Mouse (Mus musculus): ENCODE measurements at regions not wholly inside any gene's neighbourhood (a gene's known extent, or its start where the extent isn't known, plus 50 kb on each side); places are given as distances from the start of the nearest gene placed in this dataset.

DNA sequence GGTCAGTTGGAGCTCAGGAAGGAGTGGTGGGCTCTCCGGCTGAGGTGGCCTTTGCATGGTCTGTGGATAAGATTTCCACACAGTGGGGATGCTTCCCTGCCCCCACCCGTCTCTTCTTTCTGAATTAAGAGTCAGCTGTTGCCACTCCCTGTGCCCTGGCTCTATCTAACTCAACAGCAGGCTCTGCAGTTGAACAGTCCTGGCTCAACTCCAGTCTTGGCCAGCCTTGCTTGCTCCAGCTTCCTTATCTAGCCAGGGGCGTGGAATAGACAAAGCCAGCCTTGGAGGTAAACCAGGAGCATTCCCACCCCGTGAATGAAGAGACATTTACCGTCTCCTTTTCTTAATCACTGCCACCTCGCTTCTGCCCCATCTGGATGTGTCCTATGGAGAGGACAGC is 89.7 kb downstream of the Mn1 start:
- DNase-seq (ENCODE audit: low read depth in 1 of 2, low spot score in 2 of 2): no peak

DNA sequence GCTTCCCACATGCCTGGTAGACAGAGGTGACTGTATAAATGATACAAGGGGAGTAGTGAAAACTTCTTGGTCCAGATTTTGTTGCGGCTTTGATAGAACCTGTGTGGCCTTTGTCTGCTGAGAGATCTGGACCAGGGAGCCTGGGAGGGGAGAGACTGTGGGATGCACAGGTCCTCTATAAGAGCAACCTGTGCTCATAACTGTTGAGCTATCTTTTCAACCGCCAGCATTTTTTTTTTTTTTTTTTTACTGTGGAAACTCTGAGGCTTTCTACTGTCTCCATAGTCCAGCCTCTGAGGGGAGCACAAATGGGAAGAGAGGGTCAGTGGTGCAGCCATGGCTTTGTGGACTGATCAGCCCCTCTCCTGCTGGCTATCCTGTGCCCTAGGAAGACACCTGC is 90.2 kb downstream of the Mn1 start:
- DNase-seq (ENCODE audit: low read depth in 1 of 2, low spot score in 2 of 2): no peak

DNA sequence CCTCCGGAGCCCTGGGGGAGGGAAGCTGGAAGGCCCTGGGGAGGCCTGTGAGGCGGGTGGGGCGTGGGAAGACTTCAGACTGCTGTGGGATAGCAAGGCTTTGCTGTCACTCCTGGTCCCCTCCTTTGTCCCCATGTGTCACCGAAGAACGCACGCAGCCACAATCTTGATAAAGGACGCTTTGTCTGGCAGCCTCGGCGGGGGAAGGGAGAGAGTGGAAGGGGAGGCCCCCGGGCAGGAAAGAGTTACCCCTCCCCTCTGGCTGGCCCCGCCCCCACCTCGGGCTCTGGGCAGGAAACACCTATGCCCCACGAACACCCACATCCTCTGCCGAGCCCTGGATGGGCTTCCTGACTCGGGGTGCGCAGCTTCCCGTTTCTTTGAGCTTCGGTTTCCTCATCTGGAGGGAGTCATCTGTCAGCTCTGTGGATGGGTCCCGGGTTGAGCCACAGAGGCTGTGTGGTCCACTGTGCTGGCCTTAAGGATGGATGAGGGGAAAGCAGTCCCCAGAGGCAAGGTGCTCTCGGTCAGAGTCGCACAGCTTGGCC is 91.9 kb downstream of the Mn1 start:
- peak; percentile 27 to 38 for DNase-seq (ENCODE audit: low read depth in 1 of 2, low spot score in 2 of 2)

DNA sequence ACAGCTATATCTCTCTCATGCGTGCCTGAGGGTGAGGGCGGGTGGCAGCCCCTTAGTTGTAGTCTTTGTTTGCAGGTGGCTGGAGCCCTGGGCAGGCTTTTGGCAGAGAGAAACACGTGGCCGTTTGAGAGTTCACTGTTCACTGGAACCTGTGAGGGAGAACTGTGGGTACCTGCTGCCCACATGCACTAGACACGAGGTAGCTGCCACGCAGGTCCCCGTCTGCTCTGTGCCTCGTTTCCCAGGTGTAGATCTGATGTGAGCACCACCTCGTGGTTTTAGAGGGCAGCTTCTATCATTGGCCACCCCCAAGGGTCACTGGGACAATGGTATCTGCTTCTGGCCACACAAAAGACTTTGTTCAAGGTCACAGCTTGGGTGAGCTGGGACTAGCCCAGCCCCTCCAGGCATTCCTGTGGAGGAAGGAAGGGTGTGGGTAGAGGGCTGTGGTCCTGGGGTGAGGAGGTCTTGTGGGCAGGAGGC is 92.5 kb downstream of the Mn1 start:
- DNase-seq (ENCODE audit: low read depth in 1 of 2, low spot score in 2 of 2): no peak

DNA sequence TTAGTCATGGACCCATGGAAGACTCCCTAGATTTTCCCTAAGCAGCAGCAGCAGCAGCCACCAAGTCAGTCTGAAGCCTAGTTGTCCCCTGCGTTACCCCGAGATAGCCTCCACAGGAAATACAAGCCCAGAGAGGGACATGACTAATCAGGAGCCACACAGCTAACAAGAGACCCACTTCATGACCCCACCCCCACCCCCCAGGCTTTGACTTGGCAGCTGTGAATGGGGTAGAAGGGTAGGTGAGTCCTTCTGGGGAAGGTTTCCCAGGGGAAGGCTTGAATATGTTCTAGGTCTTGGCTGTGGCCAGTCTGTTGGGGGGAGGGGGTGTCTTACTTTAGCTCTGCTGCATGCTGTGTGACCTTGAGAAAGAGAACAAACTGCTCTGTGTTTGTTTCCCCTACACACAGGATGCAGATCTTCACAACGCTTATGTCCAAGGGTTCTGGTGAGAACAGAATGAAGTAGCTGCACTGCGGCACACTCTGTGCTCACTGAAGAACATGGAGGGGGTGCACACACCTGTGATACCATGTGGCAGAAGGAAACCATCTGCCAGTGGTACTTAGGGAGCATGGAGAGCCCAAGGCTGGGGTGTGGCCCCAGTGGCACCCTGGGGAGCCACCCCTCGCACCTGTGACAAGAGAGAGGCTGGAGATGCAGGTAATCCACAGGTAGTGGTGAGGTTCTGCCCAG is 93.2 kb downstream of the Mn1 start:
- no peak for DNase-seq (ENCODE audit: low read depth in 1 of 2, low spot score in 2 of 2)

DNA sequence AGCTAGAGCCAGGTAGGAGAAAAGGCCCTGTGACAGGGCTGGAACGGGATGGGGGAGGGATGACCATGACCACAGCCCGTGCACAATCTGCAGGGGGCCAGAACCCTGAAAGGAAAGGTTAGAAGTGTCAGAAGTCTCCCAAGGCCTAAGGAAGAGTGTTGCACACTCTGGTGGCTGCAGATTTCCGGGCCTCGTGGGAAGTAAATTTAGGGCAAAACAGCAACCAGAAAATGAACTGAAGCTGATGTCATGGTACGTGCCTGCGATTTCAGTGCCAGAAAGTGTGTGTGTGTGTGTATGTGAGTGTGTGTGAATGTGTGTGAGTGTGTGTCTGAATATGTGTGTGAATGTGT is 93.7 kb downstream of the Mn1 start:
- no peak for DNase-seq (ENCODE audit: low read depth in 1 of 2, low spot score in 2 of 2)

DNA sequence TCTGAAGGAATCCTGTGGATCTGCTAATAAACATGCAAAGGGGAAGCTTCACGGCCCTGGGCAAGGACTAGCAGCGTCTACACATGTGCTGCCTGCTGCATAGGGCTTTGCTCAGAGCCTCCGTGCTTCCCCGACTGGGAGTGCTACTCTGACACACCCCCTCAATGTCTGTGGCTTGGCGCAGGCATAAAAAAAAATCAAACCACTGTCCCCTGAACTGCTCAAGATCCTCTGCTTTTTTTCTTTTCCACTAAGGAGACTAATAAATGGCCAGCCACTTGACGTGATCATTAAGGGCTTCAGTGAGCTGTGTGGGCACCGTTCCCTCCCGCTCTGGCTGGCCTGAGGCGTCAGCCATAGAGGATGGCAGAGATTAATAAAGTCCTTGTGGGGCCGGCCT is 94.8 kb downstream of the Mn1 start:
- no peak for DNase-seq (ENCODE audit: low read depth in 1 of 2, low spot score in 2 of 2)

DNA sequence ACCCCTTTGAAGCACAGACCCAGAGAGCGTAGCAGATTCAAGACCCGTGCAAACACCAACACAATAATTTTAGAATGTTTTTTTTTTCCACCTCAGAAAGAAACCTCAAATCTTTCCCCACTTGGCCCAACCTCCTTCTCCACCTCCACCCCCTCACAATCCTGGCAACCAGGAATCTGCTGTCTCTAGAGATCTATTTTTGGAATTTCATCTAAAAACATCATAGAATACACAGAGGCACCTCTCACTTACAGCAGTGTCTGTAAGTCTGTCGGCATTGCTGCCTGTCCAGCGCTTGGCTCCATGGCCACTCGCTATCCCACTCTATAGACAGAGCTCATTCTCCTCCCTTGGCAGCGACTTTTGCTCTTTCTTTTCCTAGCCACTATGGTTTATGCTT is 96.8 kb downstream of the Mn1 start:
- no peak for DNase-seq (ENCODE audit: low read depth in 1 of 2, low spot score in 2 of 2)

DNA sequence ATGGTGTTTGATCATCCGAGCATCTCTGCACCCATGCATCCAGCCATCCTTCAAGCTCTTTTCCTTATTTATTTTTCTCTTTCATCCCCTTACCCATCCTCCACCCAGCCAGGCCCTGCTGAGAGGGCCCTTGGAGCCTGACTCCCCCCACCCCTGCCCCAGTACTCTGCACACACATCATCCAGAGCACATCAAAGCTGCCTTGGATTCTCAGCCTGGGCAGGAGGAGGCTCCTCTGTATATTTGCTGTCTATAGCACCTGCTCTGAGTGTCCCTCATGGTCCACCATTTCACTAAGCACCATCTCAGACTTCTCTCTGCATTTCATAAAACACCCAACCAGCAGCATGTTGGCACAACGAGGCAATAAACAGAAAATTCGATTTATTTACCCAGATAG is 101.9 kb downstream of the Mn1 start:
- DNase-seq (ENCODE audit: low read depth in 1 of 2, low spot score in 2 of 2): no peak

DNA sequence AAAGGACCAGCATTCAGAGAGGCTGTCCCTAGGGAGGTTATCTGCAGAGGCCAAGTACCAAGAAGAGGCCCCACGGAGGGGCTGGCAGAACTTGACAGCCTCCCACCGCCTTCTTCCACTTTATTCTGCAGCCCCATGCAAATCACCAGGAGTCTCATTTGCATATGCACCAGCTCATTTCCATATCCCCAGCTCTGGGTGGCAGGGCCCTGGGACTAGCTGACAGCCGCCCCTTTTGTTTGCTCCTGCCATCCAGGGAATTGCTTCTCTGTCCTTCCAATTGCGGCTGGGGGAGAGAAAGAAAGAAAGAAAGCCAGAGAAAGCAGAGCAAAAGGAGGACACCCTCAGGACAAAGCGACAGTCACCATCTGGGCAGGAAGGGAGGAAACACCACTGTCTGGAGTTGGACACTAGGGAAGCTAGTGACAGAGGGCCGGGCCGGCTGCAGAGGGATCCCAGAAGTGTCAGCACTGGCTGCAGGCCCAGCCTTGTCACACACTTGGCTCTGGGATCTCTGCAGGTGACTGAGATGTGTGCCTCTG is 102.4 kb downstream of the Mn1 start:
- DNase-seq (ENCODE audit: low read depth in 1 of 2, low spot score in 2 of 2): no peak

DNA sequence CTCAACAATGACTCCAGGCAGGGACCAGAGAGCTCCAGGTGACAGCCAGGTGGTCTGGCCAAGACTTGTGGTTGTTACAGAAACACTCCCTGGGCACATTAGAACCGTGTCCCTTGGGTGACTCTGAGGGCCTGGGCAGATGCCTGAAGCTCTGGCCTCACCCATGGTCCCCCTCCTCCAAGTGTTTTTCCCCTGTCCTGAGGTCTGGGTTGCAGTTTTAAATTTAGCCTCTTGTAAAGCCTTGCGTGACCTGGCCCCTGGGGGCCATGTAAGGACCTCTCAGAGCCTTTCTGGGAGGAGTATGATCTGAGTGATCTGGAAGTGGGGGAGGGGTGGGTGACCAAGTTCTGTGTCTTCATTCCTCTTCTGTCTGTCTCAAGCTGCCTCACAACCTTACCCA is 104.7 kb downstream of the Mn1 start:
- no peak for DNase-seq (ENCODE audit: low read depth in 1 of 2, low spot score in 2 of 2)

DNA sequence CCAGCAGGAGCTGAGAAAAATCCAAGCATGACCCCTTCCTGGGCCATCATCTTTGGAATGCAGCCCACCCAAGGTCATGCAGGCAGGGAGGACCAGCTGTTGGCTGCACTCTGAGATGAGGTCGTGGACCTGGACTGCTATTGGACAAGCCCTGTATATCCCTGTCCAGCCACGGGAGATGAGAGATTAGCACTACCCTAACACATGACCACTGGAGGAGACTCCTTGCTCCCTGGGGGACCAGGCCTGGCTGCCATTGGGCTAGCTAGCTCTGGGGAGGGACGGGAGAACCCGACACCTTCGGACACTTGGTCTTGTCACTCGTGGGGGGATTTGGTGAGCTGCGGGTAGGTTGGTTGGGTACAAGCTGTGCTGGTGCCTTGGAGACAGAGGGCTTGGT is 105.4 kb downstream of the Mn1 start:
- DNase-seq (ENCODE audit: low read depth in 1 of 2, low spot score in 2 of 2): no peak

DNA sequence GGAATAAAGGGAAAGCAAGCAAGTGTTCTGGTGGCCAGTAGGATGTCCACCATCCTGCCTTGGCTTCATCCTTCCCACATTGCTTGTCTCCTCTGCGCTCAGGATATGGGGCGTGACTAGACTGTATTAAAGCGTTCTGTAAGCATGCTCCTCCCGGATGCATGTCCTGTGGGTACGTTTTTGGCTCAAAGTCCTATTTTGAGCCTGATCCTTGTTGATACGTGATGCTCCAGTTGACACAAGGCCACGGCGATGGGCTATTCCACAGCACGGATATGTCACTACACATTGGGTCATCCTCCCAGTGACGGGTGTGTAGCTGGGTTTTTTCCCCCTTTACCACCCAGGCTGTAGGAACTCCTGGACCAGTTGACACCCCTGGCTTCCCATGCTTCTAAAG is 110.6 kb downstream of the Mn1 start:
- no peak for DNase-seq (ENCODE audit: low read depth in 1 of 2, low spot score in 2 of 2)

DNA sequence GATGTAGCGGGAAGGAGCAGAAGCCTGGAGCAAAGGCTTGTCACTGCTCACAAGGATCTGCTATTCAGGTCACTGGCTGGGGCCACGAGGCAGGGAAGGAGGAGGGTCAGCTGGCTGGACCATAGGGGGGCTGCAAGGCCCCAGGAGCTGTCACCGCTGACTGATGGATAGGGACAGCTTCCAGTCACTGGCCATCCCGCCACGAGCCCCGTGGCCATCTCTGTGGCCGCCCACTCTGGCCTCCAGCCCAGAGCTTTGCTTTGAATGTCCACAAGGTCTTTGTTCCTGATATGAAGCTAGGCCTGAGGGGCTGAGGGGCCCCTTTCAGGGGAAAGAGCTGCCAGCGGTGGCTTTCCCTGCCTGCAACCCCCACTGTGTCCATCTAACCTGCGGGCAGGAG is 111.9 kb downstream of the Mn1 start:
- no peak for DNase-seq (ENCODE audit: low read depth in 1 of 2, low spot score in 2 of 2)

DNA sequence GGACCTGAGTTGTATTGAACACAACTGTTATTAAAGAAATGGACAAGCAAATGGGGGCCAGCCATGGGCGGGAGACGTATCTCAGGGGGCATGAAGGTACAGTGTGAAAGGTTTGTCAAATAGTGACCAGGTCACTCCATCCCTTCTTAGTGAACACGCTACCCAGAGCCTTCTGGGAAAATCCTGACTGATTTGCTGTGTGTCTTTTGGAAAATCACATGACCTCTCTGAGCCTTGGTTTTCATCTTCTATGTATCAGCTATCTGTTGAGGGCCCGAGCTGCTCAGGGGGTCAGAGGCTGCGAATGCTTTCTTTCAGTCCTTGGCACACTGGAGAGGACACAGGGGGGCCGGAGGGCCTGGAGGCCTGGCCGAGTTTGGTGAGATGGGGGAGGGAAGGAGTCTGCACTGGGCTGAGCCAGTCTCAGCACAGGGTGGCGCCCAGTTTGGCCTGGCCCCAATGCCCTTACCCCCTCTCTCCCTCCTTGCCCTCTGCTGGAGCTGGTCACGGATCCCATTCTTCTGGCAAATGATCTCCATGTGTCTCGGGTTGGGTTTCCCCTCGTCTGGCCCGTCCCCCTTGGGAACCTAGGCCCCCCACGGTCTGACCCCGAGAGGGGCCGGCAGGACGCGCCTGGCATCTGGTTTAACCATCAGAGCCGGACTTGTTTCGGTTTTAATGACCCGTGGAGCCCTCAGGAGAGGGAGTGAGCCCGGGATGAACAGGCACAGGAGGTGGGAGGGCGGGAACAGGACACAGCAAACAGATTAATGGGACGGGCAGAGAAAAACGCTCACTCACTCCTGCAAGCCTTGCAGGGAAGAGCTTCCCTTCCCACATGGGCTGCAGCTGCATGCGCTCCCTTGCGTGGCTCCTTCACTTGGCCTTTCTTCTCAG is 113.7 kb downstream of the Mn1 start:
- DNase-seq (ENCODE audit: low read depth in 1 of 2, low spot score in 2 of 2): no peak

DNA sequence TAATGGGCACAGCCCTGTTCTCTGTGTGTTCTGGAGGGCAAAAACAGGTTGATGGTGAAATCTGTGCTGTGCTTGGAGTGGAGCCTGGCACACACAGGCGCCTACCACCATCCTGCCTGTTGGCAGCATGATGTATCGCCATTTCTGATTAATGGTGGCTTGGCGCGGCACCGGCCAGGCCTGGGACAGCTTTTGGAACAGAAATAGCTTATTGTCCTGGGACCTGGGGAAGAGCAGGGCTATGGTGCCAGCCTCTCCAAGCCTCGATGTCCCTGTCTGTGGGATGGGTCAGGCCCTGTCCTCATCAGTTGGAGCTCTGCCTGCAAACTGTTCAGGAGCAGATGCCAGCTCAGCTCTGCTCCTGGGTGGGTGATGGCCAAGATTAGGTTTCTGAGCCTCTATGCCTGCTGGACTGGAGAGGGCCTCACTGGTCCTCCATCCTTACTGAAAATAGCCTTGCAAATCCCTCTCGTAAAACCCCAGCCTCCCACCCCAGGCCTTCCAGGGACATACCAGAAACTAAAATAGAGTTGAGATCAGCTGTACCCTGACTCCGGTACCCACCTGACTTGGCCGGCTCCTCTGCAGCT is 115.4 kb downstream of the Mn1 start:
- no peak for DNase-seq (ENCODE audit: low read depth in 1 of 2, low spot score in 2 of 2)

DNA sequence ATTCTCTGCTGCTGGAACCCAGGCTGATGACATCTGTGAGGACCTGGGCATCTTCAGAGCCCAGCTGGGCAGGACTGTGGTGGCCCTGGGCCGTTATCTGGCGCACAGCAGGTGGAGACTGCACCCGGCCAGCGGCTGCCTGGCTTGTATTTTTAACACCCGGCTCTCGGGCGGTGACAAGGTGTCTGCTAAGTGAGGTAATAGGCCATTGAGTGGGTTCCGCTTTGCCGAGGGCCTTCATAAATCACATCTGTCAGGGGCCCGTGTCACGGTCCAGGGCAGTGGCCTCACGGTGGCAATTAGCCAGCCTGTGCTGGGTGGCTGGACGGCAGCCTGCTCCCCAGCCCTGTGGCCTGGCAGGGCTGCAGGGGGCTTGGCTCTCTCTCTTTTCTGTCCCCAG is 118.8 kb downstream of the Mn1 start:
- DNase-seq (ENCODE audit: low read depth in 1 of 2, low spot score in 2 of 2): no peak

DNA sequence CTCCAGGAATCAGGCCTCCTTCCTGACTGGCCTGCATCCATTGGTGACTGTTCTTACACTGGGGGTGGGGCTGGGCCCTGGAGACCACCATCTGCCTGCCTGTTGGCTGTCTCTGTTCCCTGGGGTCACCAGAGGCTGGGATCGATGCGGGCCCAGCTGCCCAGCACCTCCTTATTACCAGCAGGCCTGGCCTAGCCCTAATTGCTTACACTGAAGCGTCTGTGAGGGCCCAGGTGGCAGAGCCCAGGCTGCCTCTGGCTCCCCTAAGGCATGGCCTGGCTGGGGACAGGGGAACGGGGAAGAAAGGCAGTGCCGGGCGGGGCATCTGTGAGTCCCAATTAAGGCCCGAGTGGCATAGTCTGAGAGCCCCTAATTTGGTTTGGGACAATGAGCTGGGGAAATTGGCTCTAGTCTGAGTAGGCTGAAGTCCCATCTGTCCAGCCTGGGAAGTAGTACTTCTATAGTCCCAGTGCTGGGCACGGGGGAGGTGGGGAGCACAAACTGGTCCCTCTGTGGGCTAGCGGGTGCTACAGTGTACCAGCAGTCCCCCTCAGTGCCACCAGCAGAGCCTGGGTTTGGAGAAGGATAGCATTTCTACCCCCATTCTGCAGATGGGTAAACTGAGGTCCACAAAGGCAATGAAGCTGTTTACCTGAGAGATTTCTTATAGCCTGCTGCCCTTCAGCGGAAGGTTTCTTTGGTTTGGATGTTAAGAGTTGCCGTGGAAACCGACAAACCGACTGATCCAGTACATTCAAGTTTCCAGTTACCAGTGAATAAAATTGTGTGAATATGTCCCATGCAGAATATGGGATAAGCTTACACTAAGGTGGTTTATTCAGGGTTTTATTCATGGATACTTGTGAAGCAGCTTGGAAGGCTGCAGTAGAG is 121.6 kb downstream of the Mn1 start:
- DNase-seq (ENCODE audit: low read depth in 1 of 2, low spot score in 2 of 2): no peak

DNA sequence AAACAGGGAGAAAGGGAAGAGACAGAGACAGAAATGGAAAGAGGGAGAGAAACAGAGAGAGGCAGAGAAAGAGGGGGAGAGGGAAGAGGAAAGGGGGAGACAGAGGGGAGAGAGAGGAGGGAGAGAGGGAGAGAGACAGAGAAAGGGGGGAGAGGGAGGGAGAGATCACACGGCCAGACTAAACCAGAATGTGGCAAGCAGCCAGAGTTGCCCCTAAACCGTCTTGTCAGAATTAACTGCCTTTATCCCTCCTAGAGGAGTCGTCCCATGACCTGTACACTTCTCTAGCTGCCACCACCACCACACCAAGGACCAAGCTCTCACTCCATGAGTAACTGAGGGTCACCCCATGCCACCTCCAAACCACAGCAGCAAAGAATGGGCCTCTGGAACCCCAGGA is 123.3 kb downstream of the Mn1 start:
- DNase-seq (ENCODE audit: low read depth in 1 of 2, low spot score in 2 of 2): no peak

DNA sequence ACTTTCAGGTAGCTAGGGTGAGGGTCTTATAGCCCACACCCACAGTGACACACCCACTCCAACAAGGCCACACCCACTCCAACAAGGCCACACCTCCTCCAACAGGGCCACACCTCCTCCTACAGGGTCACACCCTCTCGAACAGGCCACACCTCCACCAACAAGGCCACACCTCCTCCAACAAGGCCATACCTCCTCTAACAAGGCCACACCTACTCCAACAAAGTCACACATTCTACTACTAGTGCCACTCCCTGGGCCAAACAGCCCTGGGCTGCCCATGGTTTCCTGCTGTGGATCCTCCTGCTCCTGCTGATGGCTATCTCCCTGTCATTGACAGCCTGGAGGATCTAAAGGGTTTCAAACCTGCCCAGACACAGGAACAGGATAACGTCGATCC is 124.9 kb downstream of the Mn1 start:
- DNase-seq (ENCODE audit: low read depth in 1 of 2, low spot score in 2 of 2): no peak
